Mouse (Mus musculus): ENCODE results near the gene Abca7. TPM values are rescaled to one million over a fixed set of nuclear protein-coding genes. Genes with fewer than 3 reads are reported as not detected.
A peak's percentile ranks its signal among the peaks of the same experiment; 100 is the strongest.

Abca7 gene
- polyA plus RNA-seq, 1 experiment from 2014 or later: 2.2 TPM

- Histone ChIP-seq H3K36me3 (ENCODE audit: control insufficient read depth, insufficient read depth) (no peaks in the 10 kb centered on the region), H3K9me3 (ENCODE audit: control insufficient read depth) (no peaks in the 10 kb centered on the region), H3K4me3 (ENCODE audit: low read depth, low read length) (peak overlapping the region; percentile 70), H3K4me1 (replicated peaks; ENCODE audit: control insufficient read depth, insufficient read depth, low read length) (0 out of 2 replicates have a peak, but pooled peaks cover 5% of the 10 kb centered on the region), H3K9ac (ENCODE audit: low read depth, low read length) (peak overlapping the region; percentile 91), H3K27ac (ENCODE audit: low read depth, low read length) (peak overlapping the region; percentile 96), H3K27me3 (replicated peaks; ENCODE audit: control insufficient read depth, insufficient read depth, low read length) (no peaks in the 10 kb centered on the region), H3K4me2 (replicated peaks; ENCODE audit: low read depth) (peak overlapping the region; percentile 88)
- peak; percentile 91 for ATAC-seq
- TF ChIP-seq CTCF (IDR thresholded peaks at IDR 0.05; ENCODE audit: low read depth): no peak
- under 1% methylated on average over 22 of the region's 22 CpGs for WGBS
Observed at GRCm38 (mm10) chr10:79984871-79985270, 11.4 kb upstream of the Abca7 start.

- H3K27ac ChIP-seq (ENCODE audit: low read depth, low read length): peak overlapping the region; percentile 96
- H3K4me1 ChIP-seq (replicated peaks; ENCODE audit: control insufficient read depth, insufficient read depth, low read length): 0 out of 2 replicates have a peak, but pooled peaks cover 5% of the 10 kb centered on the region
- ATAC-seq: no peak
- peak overlapping the region; percentile 67 for H3K9ac ChIP-seq (ENCODE audit: low read depth, low read length)
- H3K4me3 ChIP-seq (ENCODE audit: low read depth, low read length): peak overlapping the region; percentile 70
- 2% methylated on average over 35 of the region's 35 CpGs for WGBS
- H3K9me3 ChIP-seq (ENCODE audit: control insufficient read depth): no peaks in the 10 kb centered on the region
- no peaks in the 10 kb centered on the region for H3K27me3 ChIP-seq (replicated peaks; ENCODE audit: control insufficient read depth, insufficient read depth, low read length)
- no peaks in the 10 kb centered on the region for H3K36me3 ChIP-seq (ENCODE audit: control insufficient read depth, insufficient read depth)
- TF ChIP-seq CTCF (IDR thresholded peaks at IDR 0.05; ENCODE audit: low read depth): no peak
- peak overlapping the region; percentile 88 for H3K4me2 ChIP-seq (replicated peaks; ENCODE audit: low read depth)
Observed at GRCm38 (mm10) chr10:79985334-79986231, 10.7 kb upstream of the Abca7 start.

GRCm38 (mm10) chr10:79986232-79986878, 9.9 kb upstream of the Abca7 start:
- Histone ChIP-seq H3K9ac (ENCODE audit: low read depth, low read length) (peak overlapping the region; percentile 67), H3K9me3 (ENCODE audit: control insufficient read depth) (no peaks in the 10 kb centered on the region), H3K36me3 (ENCODE audit: control insufficient read depth, insufficient read depth) (no peaks in the 10 kb centered on the region), H3K27me3 (replicated peaks; ENCODE audit: control insufficient read depth, insufficient read depth, low read length) (no peaks in the 10 kb centered on the region), H3K4me3 (ENCODE audit: low read depth, low read length) (peak overlapping the region; percentile 70; the same call in 1 of the 2 replicates), H3K4me2 (replicated peaks; ENCODE audit: low read depth) (peak overlapping the region; percentile 88), H3K4me1 (replicated peaks; ENCODE audit: control insufficient read depth, insufficient read depth, low read length) (0 out of 2 replicates have a peak, but pooled peaks cover 5% of the 10 kb centered on the region), H3K27ac (ENCODE audit: low read depth, low read length) (peak overlapping the region; percentile 96)
- WGBS: 10% methylated on average over 6 of the region's 6 CpGs
- TF ChIP-seq CTCF (IDR thresholded peaks at IDR 0.05; ENCODE audit: low read depth): no peak
- ATAC-seq: no peak

GRCm38 (mm10) chr10:79986963-79987362, 9.3 kb upstream of the Abca7 start:
- H3K4me2 ChIP-seq (replicated peaks; ENCODE audit: low read depth): peak overlapping the region; percentile 88
- H3K27me3 ChIP-seq (replicated peaks; ENCODE audit: control insufficient read depth, insufficient read depth, low read length): no peaks in the 10 kb centered on the region
- H3K9ac ChIP-seq (ENCODE audit: low read depth, low read length): no peak overlapping the region
- H3K9me3 ChIP-seq (ENCODE audit: control insufficient read depth): no peaks in the 10 kb centered on the region
- 2% methylated on average over 11 of the region's 11 CpGs for WGBS
- H3K4me3 ChIP-seq (ENCODE audit: low read depth, low read length): no peak overlapping the region
- H3K27ac ChIP-seq (ENCODE audit: low read depth, low read length): peak overlapping the region; percentile 96
- H3K4me1 ChIP-seq (replicated peaks; ENCODE audit: control insufficient read depth, insufficient read depth, low read length): 0 out of 2 replicates have a peak, but pooled peaks cover 5% of the 10 kb centered on the region
- peaks cover 4% of the 10 kb centered on the region for H3K36me3 ChIP-seq (ENCODE audit: control insufficient read depth, insufficient read depth)
- peak; percentile 95 for TF ChIP-seq CTCF (IDR thresholded peaks at IDR 0.05; ENCODE audit: low read depth)
- ATAC-seq: no peak

- ATAC-seq: no peak
- no peak for TF ChIP-seq CTCF (IDR thresholded peaks at IDR 0.05; ENCODE audit: low read depth)
- peak overlapping the region; percentile 88 for H3K4me2 ChIP-seq (replicated peaks; ENCODE audit: low read depth)
- peak overlapping the region; percentile 67 for H3K4me3 ChIP-seq (ENCODE audit: low read depth, low read length)
- 0 out of 2 replicates have a peak, but pooled peaks cover 4% of the 10 kb centered on the region for H3K4me1 ChIP-seq (replicated peaks; ENCODE audit: control insufficient read depth, insufficient read depth, low read length)
- peak overlapping the region; percentile 79 for H3K27ac ChIP-seq (ENCODE audit: low read depth, low read length)
- H3K36me3 ChIP-seq (ENCODE audit: control insufficient read depth, insufficient read depth): peaks cover 14% of the 10 kb centered on the region
- peak overlapping the region; percentile 77 for H3K9ac ChIP-seq (ENCODE audit: low read depth, low read length)
- WGBS: 15% methylated on average over 27 of the region's 27 CpGs
- H3K9me3 ChIP-seq (ENCODE audit: control insufficient read depth): no peaks in the 10 kb centered on the region
- no peaks in the 10 kb centered on the region for H3K27me3 ChIP-seq (replicated peaks; ENCODE audit: control insufficient read depth, insufficient read depth, low read length)
Observed at GRCm38 (mm10) chr10:79987771-79988505, 8.4 kb upstream of the Abca7 start.

Measured in intestine, postnatal 0 days (tissue).